Mouse (Mus musculus) heart, adult 18-20 months (tissue): ENCODE results near the gene Gm10799. TPM values are rescaled to one million over a fixed set of nuclear protein-coding genes. Genes with fewer than 3 reads are reported as not detected.

Source experiments
- total RNA-seq, 2 experiments: library from RNA; stranded (reverse); gene quantifications; 2 replicates each; pipeline ENCODE4 v1.2.3; 2021

The Gm10799 gene
- total RNA-seq, 2 experiments from 2014 or later = not detected

Other genes with a start within 250 kb of the Gm10799 start
- gene Lmo2, start 110.6 kb downstream of the Gm10799 start, total RNA-seq = 10 to 100 TPM; 21.6 to 26.0 TPM
- 10 to 100 TPM; 47.4 to 48.9 TPM for gene Fbxo3, start 40.8 kb downstream of the Gm10799 start, total RNA-seq
- not detected for gene 4931422A03Rik, start 40.2 kb downstream of the Gm10799 start, total RNA-seq
- gene Gm10912, start 2.7 kb downstream of the Gm10799 start, total RNA-seq = under 1 TPM in 1 of 2 experiments, not detected in 1; 0.51 TPM
- gene Cd59b, start 1.3 kb upstream of the Gm10799 start, total RNA-seq = 1 to 10 TPM; 2.9 to 3.7 TPM
- 10 to 100 TPM; 46.8 to 57.9 TPM for gene Cd59a, start 27.3 kb upstream of the Gm10799 start, total RNA-seq
- under 1 TPM in 1 of 2 experiments, not detected in 1; 0.89 TPM for gene A930018P22Rik, start 54.2 kb upstream of the Gm10799 start, total RNA-seq